Mouse (Mus musculus) frontal cortex, adult (tissue): ENCODE measurements around the gene Pde3b.
"Not testable (repeated sequence)": the region's sequence is repeated elsewhere in the genome, so short reads cannot be mapped to it uniquely, and the experiment has no call there.

Experiments used
- ATAC-seq: cut with Nextera tagmentation; 2 replicates; pipeline ENCODE4 v1.9.2; 2017; ENCODE audit warnings: mild to moderate bottlenecking, moderate library complexity, mixed read lengths; ENCODE audit not compliant: low TSS enrichment

The Pde3b gene

DNA sequence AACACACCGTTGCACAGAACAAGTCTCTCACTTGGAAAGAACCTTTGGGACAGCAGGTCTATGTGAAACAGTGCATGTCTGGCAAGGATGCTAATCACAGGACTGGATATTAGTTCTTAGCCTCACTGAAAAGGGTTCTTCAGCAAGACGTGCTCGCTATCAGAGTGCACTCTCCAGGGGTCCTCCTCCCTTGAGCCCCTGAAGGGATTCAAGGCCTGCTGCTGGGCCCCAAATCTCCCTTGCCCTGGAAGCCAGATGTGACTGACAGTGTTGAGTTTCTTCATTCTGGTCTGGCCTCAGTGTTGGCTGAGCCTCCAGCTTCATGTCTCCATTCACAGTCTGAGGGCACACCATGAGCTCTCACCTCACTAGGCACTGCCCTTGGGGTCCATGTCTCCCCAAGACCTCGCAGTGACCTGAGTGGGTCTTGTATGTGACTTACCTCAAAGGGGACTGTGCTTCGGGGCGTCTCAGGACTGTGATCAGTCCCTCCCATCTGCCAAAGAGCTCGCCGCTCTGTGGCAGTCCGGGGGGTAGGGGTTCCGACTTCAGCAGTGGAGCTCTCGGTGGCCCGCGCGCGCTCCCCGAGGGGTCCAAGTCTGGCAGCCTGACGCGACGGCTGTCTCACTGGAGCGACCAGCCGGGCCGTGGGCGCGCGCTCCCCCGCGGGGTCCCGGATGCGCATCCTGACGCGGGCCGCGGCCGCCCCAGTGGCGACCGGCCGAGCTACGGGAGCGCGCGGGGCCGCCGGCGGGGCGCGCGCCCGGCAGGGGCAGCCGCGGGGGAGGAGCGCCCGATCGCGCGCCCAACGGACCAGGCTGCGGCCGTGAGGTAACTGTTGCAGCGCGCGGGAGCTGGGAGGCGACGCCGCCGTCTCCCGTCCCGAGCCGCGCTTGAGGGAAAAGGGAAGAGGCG lies at the start of gene Pde3b:
Gene Pde3b, plus strand, starts transcription at position 861 of the 915 bp plus-strand sequence.
- peak; percentile 73 for ATAC-seq

DNA sequence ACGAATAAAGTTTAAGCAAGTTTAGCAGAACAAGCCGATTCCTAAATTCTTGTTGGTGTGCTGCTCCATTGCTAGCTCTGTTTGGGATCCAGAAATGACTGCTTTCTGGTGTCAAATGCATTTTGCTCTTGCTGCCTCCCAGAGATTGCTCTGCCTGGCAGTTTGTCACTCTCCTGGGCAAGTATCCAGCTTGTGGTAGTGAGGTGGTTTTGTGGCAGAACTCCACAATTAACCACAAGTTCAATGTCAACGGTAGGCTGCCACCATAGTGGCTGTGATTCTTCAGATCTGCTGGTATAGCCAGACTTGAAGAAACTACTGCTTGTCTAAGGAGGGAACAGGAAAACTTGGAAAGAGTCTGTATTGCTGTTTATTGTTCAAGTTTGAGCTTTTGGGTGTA lies 13.0 kb upstream of the Pde3b start:
- ATAC-seq: no peak

DNA sequence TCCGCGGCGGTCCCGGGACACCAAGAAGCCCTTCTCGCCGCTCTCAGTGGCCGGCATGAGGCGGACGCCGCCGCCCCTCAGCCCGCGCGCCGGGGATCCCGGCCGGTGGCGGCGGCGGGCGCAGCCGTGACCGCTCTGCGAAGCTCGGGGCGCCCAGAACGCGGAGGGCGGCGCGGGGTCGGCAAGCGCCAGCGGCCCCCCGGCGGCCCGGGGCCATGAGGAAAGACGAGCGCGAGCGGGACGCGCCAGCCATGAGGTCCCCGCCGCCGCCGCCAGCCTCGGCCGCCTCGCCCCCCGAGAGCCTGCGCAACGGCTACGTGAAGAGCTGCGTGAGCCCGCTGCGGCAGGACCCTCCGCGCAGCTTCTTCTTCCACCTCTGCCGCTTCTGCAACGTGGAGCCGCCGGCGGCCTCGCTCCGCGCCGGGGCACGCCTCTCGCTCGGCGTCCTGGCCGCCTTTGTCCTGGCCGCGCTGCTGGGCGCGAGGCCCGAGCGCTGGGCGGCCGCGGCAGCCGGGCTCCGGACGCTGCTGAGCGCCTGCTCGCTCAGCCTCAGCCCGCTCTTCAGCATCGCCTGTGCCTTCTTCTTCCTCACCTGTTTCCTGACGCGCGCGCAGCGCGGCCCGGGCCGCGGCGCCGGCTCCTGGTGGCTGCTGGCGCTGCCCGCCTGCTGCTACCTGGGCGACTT lies 397 bp downstream of the Pde3b start:
- peak; percentile 47 for ATAC-seq

- ATAC-seq: peak; percentile 60
Observed at GRCm38 (mm10) chr7:114416021-114416845, 1.2 kb downstream of the Pde3b start.

DNA sequence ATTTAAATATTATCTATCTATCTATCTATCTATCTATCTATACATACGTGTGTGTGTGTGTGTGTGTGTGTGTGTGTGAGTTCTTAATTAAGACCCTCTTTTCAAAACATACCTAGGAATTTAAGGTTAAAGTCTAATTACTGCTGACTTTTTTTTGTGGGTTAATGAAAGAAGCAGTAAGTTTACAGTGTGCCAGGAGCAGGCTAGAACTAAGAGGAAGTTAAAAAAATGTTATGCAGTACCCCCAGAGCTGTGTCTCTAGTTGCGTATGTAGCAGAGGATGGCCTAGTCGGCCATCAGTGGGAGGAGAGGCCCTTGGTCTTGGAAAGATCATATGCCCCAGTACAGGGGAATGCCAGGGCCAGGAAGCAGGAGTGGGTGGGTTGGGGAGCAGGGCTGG lies 4.2 kb downstream of the Pde3b start:
- not testable (repeated sequence) for ATAC-seq

- no peak for ATAC-seq
Observed at GRCm38 (mm10) chr7:114420918-114421317, 5.8 kb downstream of the Pde3b start.

GRCm38 (mm10) chr7:114422224-114422623 lies 7.1 kb downstream of the Pde3b start:
- peak; percentile 55 for ATAC-seq

DNA sequence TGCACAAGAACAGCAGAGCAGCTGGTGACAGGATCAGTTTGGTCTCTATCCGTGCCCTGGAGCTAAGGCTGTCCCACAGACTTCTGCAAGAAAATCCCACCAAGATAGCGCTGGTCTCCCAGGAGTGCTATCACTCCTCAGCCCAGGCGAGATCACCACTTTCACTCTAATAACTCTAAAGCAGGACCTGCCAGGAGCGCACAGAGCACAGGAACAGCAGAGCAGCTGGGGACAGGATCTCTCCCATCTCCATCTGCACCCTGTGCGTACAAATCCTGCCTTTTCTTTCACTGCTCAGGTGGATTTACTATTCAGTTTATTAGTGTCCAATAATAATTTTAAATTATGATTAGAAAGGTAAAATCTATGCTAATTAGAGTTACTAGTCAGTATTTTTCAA lies 14.7 kb downstream of the Pde3b start:
- ATAC-seq: no peak

DNA sequence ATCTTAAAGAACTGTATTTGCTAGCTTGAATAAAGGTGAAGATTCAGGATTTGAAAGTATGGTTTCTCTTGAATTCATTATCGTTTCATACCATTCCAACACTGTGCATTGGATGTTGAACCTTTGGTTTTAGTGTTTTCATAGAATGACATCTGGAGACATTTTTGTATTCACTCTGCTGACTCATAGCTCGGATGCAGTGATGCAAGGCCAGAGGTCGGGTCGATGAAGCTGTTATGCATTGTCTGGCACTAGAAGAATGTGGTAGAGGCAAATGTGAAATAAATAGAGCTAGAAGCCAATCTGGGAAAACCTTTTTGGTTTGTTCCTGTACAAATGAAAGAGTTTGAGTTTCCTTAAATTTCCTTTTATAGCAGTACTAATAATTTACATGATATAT lies 16.9 kb downstream of the Pde3b start:
- ATAC-seq: no peak

GRCm38 (mm10) chr7:114439726-114440125 lies 24.6 kb downstream of the Pde3b start:
- ATAC-seq: no peak

DNA sequence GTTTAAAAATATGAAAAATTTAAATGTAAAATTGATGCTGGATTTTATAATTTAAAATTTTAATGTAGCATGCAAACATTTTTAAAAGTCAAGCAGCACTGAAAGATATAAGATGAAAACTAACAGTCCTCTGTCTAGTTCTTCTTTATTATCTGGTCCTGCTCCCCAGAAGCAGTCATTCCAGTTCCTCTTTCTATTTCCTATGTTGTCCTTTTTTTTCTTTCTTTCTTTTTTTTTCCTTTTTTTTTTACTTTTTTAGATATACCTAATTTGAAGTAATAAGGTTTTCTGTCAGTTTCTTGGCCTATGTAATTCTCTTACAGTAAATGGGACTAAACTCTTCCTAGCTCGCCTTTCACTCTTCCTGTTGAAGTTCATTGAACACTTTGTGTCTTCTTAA lies 25.4 kb downstream of the Pde3b start:
- no peak for ATAC-seq

- ATAC-seq: no peak
Observed at GRCm38 (mm10) chr7:114452876-114453275, 37.8 kb downstream of the Pde3b start.

GRCm38 (mm10) chr7:114453300-114453990 lies 38.4 kb downstream of the Pde3b start:
- no peak for ATAC-seq

DNA sequence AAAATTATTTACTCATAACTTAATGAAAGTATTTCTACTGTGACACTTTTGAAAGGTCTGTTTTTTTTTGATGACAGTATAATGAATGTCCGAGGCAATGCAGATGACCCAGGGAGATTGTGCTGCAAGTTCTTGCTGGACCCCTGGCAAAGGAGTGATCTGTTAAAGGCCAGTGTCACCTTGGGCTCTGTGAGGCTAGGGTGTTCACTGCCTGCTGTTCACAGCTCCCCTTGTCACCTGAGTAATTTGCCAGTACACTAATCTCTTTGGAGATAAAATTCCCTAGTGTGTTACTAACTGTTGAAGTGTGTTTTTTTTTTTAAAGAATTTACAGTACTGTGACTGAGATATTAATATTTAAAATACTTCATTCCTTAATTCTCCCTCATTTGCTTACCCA lies 39.8 kb downstream of the Pde3b start:
- no peak for ATAC-seq

GRCm38 (mm10) chr7:114456904-114457303 lies 41.8 kb downstream of the Pde3b start:
- ATAC-seq: no peak

DNA sequence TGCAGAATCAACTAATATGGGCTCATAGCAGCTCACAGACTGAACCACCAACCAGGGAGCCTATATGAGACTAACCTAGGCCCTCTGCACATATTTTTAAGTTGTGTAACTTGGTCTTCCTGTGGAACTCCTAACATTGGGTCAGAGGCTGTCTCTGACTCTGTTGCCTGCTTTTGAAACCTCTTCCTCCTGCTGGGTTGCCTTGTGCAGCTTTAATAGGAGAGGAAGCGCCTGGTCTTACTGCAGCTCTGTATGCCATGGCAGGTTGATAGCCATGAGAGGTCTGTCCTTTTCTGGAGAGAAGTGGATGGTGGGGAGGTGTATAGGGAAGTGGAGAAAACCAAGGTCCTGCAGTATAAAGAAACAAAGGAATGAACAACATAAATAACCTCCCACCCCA lies 44.8 kb downstream of the Pde3b start:
- ATAC-seq: no peak

GRCm38 (mm10) chr7:114461727-114462126 lies 46.6 kb downstream of the Pde3b start:
- no peak for ATAC-seq

DNA sequence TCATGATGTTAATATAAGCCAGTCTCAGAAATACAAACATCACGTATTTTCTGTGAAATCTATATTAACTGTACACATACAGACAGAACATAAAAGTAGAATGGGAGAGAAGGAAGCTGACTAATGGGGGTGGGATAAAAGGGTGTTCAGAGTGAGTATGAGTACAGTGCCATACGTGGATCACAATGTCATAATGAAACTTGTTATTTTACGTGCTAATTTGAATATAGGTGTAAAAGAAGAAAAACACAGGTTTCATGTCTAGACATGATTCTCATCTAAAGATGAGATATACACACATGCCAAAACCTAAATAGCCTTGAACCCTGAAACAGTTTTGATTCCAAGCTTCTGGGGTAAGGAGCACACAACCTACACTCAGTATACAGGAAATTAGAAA lies 51.3 kb downstream of the Pde3b start:
- ATAC-seq: no peak

GRCm38 (mm10) chr7:114472471-114472870 lies 57.4 kb downstream of the Pde3b start:
- ATAC-seq: no peak

DNA sequence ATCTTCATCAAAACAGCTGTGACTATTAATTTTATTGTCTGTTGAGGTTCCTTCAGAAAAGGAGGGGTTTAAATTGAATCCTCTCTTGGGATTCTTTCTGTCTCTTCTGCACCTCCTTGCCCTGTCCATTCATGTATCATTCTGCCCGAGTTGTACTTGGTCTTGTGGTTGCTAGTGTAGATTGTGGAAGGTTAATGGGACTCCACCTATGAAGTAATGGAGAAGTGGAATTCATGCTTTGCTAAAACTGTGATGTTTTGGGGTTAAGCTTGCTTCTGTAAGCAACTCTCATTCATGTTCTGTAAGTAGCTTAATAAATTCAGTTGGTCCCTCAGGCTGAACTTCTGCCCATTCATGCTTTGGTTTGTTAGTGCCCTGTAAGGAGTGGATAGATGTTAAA lies 59.8 kb downstream of the Pde3b start:
- no peak for ATAC-seq

DNA sequence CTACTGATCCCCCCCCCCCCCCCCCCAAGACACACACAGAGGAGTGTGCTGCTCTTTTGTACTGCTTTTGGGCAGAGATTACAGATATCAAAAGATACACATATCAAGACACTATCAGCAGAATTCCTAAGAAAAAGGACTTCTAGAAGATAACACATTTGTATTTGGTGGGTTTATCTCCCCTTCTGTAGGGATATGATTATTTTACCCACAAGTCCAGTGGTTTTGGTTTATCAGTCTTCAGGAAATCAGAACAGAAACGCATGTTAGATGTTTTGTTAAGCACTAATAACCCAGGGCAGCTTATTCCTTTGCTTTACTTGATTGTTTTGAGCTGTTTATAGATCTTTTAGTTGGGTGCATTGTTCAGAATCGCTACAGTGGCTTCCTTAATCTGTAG lies 62.8 kb downstream of the Pde3b start:
- no peak for ATAC-seq

DNA sequence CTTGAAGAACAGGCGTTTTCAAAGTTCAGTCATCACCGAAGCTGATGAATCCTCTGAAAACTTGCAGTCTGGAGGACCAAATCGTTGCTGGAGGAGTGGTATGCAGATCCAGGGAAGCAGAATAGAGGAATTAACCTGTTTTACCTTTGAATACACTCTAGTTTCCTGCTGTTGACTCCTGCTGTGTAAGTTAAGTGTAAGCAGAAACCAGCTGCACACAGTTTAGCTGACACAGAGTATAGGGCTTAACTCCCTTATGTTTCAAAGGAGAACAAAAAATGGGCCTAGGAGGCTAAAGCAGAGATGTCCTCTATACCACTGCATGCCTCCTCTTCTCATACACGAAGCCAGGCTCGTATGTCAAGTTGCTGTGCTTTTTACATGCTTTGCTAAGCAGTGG lies 63.8 kb downstream of the Pde3b start:
- no peak for ATAC-seq
